Mouse (Mus musculus): ENCODE results near the gene Rad51b. TPM values are rescaled to one million over a fixed set of nuclear protein-coding genes. Genes with fewer than 3 reads are reported as not detected.

Gene Rad51b
- total RNA-seq, 4 experiments from 2014 or later = 0.35 to 0.74 (median 0.48) TPM

- no peak for DNase-seq
Observed at GRCm38 (mm10) chr12:79614583-79614953, 317.5 kb downstream of the Rad51b start.

GRCm38 (mm10) chr12:79615717-79616316 is 318.7 kb downstream of the Rad51b start:
- DNase-seq = no peak

GRCm38 (mm10) chr12:79619009-79619408 is 321.9 kb downstream of the Rad51b start:
- no peak for DNase-seq

- DNase-seq = no peak
Observed at GRCm38 (mm10) chr12:79620693-79621092, 323.6 kb downstream of the Rad51b start.

GRCm38 (mm10) chr12:79623308-79623707 is 326.2 kb downstream of the Rad51b start:
- DNase-seq = no peak

GRCm38 (mm10) chr12:79625699-79626554 is 328.8 kb downstream of the Rad51b start:
- no peak for DNase-seq

- DNase-seq = no peak
Observed at GRCm38 (mm10) chr12:79626555-79627080, 329.5 kb downstream of the Rad51b start.

GRCm38 (mm10) chr12:79627351-79628120 is 330.5 kb downstream of the Rad51b start:
- DNase-seq = no peak

GRCm38 (mm10) chr12:79628121-79628774 is 331.2 kb downstream of the Rad51b start:
- DNase-seq = no peak

- DNase-seq = no peak
Observed at GRCm38 (mm10) chr12:79629945-79630850, 333.1 kb downstream of the Rad51b start.

- DNase-seq = no peak
Observed at GRCm38 (mm10) chr12:79633458-79634106, 336.5 kb downstream of the Rad51b start.

GRCm38 (mm10) chr12:79641570-79642285 is 344.6 kb downstream of the Rad51b start:
- DNase-seq = no peak

- DNase-seq = no peak
Observed at GRCm38 (mm10) chr12:79642715-79643114, 345.6 kb downstream of the Rad51b start.

- DNase-seq = no peak
Observed at GRCm38 (mm10) chr12:79645656-79646055, 348.6 kb downstream of the Rad51b start.

- DNase-seq = no peak
Observed at GRCm38 (mm10) chr12:79646646-79647164, 349.6 kb downstream of the Rad51b start.

- no peak for DNase-seq
Observed at GRCm38 (mm10) chr12:79647382-79647781, 350.3 kb downstream of the Rad51b start.

- no peak for DNase-seq
Observed at GRCm38 (mm10) chr12:79647976-79648375, 350.9 kb downstream of the Rad51b start.

GRCm38 (mm10) chr12:79648812-79649700 is 352.0 kb downstream of the Rad51b start:
- DNase-seq = no peak

GRCm38 (mm10) chr12:79649796-79650195 is 352.7 kb downstream of the Rad51b start:
- no peak for DNase-seq

All from adrenal gland, adult 8-10 months (tissue).